Mouse (Mus musculus) left cerebral cortex, postnatal 25 days (tissue): ENCODE measurements at regions not wholly inside any gene's neighbourhood (a gene's known extent, or its start where the extent isn't known, plus 50 kb on each side); places are given as distances from the start of the nearest gene placed in this dataset.

Experiments
- DNase-seq, 2 experiments: peaks; one replicate each; pipeline ENCODE4 v3.0.0; 2022; ENCODE audit warnings: low spot score in 2 of 2, mixed read lengths in 1 of 2
- intact Hi-C: fragments of 180-260 bp; cut with DNase I; formaldehyde crosslinking; loops from one replicate; pipeline ENCODE4 v1.15.1; 2025

DNA sequence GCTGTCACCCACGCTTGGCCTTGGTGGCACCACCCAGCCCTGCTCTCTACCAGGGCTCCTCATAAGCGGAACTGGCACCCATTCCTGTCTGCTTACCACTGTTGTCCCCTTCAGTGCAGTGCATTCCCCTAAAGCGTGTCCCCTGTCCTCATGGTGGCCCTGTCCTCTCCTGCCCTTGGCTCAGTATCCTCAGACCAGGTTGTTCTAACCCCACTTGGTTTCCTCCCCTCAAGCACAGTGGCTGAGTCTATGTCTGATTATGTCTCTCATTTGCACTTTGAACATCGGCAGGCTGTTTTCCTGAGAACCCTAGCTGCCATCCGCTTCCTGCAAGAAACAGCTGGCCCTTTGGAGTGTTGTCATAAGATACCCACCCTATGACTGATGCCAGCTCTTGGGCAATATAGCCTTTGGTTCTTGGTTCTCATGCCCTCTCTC, 130.5 kb downstream of the Ndufa10 start:
- intact Hi-C loops = no loop called here
- DNase-seq = no peak

DNA sequence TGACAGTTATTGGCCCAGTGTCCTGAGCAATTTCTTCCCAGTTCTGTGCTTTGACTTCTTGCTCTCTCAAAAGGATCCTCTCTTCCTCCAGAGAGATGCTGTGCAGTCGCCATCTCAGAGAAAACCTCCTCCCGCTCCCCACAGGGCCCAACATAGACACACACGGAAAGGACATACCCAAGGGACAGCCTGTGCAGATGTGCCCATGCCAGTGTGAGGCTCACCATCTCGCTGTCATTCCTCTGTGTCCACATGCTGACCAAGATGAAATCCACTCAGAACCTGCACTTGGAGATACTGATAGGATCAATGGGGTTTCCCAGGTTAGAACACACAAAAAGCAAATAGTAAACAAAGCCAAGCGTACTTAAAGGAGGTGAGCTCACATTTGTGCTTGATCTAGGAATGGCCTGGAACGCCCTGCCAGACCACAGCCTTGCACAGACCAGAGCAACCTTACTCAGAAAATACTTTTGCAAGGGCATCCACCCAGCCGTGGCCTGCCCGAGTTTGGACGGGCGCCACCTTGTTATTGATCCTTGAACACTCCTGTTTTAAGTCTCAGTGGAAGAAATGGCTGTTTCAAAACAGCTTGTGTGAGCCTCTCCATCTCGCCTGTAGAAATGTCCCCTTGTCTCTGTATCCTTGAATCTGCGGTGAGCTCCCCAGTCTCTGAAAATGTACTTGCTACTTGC, 131.7 kb downstream of the Ndufa10 start:
- intact Hi-C loops = no loop called here
- DNase-seq = no peak

DNA sequence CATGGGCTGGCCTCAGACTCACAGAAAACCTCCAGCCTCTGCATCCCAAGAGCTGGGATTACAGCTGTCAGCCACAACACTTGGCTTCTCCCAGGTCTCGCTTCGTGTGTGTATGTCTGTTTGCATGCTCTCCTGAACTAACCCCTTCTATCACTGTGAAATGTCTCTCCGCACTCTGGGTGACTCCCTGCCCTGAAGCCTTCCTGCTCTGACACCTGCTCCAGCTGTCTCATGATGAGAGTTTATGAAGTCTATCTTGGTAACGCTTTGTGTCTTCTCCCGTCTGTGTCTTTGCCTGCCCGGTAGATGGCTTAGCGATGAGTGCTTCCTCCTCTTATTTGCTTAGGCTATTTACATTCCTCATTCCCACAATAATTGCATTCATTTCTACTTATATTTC, 133.0 kb downstream of the Ndufa10 start:
- intact Hi-C loops = no loop called here
- no peak for DNase-seq

DNA sequence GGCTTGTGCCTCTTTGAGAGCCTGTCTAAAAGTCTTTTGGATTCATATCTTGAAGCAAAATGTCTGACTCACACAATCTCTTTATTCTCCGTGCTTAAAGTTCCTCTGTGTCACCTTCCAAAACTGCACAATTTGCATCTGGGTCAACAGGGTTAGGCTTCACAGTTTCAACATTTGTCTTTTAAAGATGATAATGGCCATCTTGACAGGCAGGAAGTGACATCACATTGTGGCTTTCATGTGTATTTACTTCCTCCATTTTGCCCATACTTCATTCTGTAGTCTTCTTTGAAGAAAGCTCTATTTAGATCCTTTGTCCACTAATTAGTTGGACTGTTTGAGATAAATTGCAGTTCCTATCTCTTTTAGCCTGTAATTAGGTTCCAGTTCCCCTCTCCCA, 135.1 kb downstream of the Ndufa10 start:
- intact Hi-C loops = no loop called here
- DNase-seq = no peak

DNA sequence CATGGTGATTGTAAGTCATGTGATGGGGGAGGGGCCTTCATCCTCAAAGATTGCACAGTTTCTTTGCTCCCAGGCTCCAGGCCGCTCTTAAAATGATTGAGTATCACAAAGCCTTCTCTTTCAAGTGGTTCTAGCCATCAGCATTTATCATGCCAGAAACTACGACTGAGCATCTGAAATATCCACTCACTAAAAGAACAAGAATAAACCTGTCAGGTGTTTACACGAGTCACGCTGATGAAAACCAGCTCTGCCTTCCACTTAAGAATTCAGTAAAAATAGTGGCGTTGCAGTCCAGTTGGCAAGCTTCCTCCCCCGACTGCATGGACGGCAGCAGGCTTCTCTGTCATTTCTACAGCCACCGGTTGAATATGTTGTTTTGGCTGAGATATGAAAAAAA, 136.2 kb downstream of the Ndufa10 start:
- DNase-seq = no peak
- intact Hi-C loops = no loop called here

DNA sequence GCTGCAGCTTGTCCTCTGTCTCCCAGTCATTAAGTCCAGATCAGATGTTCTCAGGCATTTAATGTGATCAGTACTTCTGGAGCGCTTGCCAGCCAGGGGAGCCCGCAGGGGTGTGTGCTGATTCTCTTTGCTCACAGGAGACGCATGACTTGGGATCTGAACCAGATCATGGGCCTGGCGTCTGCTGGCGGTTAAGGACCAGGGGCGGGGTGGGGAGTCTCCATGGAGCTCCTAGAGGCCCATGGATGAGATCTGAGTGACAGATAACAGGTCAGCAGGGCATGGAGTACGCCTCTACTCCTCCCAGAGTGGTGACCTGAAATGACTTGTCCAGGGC, 136.7 kb upstream of the Hdac4 start:
- DNase-seq = no peak
- intact Hi-C loops = no loop called here

DNA sequence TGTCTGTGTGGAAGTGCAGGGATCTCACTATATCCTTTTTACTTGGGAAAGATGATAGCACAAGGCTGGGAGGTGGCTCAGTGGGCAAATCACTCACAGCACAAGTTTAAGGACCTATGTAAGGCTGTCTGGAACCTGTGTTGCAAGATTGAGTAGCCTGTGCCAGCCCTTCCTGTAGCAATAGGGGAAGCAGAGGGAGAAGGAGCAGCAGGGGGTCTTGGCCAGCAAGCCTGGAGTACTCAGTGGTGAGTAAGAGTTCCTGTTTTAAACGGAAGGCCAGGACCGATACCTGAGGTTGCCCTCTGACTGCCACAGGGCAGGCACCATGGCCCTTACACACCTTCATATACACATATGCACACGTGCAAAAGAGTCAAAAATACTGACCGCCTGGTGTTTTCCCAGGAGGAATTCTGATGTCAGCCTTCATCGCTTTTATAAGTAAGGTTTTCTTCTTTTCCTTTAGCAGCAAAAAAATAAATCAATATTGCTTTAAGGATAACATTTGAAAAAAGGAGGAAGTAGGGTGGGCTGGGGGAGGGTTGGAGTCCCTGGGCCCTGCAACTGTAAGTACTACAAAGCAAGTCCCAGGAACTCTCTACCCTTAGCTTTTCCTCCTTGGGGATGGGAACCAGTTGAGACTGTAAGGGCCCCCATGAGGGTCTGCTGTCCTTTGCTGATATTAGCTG, 136.2 kb upstream of the Hdac4 start:
- no peak for DNase-seq
- intact Hi-C loops = no loop called here

DNA sequence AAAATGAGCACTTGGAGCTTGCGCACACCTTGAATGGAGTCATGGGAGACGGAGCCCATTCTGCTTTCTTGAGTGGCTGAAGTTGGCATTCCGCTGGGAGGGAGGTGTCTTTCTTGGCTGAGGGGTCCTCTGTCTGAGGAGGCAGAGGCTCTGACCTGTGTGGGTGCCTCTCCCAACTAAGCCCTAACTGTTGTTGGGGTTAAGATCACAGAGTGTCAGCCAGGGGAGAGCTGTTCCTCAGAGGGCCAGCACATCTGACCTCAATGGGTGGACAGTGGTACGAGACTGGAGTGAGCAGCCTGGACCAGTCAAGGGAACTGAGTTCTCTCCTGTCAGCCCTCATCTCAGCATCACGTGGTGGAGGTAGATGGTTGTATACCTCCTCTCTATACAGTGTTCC, 134.7 kb upstream of the Hdac4 start:
- DNase-seq = no peak

DNA sequence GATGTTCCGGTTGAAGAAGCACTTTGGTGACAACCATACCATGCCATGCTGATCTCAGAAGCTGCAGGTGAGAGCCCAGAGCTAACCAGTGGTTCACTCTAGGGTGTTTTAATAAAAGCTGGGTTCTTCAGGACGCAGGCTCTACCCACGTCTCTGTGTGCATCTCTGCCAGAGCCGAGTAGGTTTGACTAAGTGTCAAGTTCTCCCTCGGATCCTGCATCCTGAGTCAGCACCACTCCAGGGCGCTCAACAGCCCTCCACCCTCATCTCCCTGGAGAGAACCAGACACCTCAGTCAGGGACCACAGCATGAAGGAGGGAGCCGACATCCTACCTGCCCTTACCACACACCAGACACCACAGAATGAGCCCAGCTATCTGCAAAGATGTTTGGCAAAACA, 134.0 kb upstream of the Hdac4 start:
- intact Hi-C loops = no loop called here
- DNase-seq = peak in 1 of 2 experiments; percentile 59

More for the DNA sequence above, 134.7 kb upstream of the Hdac4 start:
- intact Hi-C loops = no loop called here

DNA sequence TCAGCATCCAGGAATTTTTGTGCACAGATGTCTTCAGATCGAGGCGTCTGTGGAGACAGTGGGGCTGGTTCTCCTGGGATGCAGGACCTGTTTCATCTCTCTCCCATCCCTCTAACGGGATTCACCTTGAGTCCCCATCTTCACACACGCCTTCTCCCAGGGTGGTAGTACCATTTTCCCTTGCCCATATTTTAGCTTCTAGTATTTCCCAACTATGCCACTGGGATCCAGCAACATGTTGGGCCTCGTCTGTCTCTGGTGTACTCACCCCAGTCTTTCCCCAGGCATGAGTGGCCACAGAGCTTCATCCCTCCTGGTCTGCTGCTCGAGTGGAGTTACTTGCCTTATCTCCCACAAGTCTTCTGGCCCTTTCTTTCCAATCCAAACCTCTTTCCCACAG, 131.6 kb upstream of the Hdac4 start:
- no peak for DNase-seq
- intact Hi-C loops = no loop called here

DNA sequence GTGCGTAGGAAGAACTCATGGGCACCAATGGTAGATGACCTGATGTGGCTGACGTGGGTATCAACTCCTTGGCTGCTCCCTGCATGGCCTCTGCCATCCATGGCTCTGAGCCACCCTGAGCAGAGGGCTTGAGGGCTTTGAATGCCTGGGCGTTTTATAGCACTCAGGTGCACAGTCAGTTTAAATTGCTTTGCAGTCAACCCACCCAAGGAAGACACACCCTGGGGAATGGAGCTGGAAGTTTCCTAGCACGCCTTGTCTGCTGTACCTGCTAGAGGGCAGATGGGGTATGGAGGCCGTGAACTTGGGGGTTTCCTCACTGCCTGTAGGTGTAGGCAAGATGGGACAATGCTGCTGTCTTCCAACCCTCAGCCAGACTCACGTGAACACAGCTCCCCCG, 129.8 kb upstream of the Hdac4 start:
- intact Hi-C loops = no loop called here
- no peak for DNase-seq

DNA sequence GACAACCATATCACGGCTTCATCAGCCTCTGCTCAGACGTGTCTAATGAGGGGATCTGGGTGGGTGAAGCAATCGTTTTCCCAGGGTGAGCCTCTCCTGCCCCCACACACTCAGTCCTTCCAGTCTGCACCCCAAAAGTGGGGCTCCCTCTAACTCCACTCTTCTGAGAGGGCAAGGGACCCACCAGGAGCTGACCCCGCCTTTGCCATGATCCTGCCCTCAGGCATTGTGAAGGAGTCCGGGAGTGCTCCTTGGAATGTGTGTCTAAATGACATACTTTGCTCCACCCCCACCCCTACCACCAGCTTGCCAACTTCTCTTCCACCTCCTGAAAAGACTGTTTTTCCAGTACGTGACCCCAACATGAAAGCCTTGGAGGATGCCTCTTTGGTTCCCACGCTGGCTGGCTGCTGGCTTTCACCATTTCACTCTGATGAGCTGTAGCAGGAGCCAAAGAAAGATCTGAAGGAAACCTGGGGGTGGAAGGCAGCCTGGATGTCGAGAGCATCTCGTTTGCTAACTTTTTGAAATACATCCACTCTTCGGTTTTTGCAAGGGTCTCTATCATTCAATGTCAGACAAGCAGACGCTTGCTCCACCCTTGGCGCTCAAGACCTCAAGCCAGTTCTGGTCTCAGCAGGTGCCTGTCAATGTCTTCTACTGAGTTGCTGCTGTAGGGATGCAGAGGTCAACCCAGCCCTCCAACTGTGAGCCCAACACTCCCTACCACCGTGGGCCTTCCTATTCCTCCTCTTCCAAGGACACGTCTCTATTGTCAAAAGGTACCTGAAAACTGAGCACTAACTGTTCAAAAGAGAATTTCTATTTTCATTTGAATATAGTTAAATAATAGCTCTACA, 128.8 kb upstream of the Hdac4 start:
- intact Hi-C loops = no loop called here

DNA sequence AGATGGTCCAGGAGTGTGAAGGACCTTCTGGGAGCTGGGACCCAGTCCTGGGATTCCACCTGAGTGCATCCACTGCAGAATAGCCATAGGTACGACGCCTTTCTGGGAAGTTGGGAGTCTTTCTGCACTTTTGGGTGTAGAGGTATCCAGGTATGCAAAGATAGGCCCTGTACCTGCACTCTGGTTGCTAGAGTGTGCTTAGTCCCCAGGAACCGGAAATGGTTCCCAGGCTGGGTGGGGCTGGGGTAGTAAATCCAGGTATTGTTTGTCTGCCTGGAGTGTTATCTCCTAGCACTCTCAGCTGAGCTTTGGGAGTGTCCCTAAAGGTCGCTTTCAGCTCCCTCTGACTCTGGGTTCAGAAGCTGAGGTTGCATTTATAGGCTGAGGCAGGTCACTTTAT, 121.6 kb upstream of the Hdac4 start:
- intact Hi-C loops = no loop called here
- DNase-seq = no peak

More for the DNA sequence above, 128.8 kb upstream of the Hdac4 start:
- peak in 1 of 2 experiments; percentile 81 for DNase-seq

DNA sequence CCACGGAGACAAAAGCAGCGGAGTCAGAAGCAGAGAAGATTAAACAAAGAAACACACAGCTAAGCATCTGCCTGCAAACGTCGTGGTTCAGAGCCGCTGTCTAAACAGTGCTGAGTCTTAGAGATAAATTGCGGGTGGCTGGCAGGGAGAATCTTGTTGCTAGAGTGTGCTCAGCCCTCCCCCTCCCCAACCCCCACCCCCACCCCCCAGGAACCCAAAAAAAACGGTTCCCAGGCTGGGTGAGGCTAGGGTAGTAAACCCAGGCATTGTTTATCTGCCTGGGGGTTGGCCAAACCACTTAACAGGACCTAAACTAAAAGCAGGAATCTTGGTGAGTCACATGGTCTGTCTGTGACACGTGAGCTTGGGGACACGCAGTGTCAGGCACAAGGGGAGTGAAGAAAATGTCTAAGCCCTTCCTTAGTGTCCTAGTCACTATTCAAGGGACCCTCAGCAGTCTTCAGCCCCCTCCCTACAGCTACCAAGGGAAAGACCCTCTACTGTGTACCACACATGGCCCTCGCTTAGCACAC, 120.8 kb upstream of the Hdac4 start:
- intact Hi-C loops = no loop called here
- no peak for DNase-seq

DNA sequence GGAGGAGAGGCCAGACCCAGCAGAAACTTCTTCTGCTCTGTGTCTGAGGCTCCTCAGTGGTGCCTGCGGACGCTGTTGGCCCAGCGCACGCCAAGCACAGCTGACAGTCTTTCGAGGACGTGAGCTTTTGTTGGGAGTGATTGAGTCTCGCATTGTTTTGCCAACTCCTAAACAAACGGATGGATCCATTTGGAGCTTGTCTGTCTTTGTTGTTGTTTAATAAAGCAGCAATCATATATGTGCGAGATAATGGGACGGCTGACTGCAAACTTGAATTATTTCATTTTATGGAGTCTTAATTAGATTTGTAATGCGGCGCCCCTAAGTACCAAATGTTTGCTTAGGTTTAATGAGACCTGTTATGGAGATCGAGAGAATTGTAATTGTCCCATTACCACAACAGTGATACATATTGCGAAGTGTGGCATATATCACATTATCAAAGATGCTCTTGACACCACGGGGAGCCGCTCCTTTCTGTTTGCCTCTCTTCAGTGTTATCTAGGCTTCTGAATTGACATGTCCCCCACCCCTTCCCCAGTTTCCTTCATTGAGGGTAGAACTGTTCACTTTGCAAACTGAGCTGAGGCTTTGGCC, 117.6 kb upstream of the Hdac4 start:
- intact Hi-C loops = no loop called here
- no peak for DNase-seq

DNA sequence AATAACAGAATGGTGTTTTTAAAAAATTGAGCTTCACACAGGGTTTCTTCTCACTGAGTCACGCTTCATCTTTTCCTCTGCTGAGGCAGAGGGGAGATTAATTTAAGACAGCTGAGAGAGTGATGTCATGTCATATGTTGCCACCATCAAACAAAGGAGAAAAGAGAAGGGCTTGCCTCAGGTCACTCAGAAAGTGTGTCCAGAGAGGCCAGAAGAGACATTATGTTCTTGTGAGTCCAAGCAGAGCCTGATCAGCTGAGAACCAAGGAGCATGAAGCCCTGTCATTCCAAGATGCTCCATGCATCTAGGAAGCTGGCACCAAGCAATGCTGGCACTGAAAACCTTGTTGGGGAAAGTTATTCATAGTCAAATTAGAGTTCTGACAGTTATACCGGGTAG, 114.4 kb upstream of the Hdac4 start:
- intact Hi-C loops = loop anchor here (5.0 kb wide), 1 partner anchor 62 kb away; no protein-coding TSS in a partner anchor
- DNase-seq = peak; percentile 40 to 83

DNA sequence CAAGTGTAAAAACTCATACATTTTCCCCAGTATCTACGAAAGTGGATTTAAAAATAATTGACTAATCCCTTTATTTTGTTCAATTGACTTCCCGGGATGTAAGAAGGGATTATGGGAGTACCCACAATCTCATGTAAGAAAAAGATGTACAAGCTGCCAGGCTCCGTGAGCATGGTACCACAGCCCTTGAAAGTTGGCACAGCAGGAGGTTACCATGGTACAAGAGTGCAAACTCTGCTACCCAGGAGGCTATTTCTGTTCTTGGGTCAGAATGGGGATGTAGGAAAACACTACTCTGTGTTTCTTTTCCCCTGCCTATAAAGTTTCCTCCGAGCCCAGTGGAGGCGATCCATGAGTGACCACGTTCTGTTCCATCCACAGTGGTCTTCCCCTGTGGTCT, 113.9 kb upstream of the Hdac4 start:
- intact Hi-C loops = loop anchor here (5.0 kb wide), 1 partner anchor 63 kb away; no protein-coding TSS in a partner anchor
- DNase-seq = no peak

DNA sequence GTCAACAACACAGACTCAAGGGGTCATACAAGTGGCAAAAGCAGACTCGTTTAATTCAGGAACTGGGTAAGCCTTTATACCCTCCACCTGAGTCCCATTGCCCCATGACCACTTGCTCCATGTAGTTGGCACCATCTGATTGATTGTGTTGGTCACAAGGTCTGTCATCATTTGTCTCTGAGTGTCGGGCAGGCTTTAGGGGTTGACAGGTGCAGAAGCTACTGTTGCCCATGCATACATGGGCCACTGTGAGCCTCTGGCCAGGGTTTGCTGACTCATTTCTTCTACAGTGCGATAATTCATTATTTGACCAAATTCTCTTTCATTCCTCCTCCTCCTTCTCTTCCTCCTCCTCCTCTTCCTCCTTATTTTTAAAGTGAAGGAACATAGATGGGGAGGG, 113.0 kb upstream of the Hdac4 start:
- DNase-seq = no peak
- intact Hi-C loops = loop anchor here (5.0 kb wide), 1 partner anchor 64 kb away; no protein-coding TSS in a partner anchor

DNA sequence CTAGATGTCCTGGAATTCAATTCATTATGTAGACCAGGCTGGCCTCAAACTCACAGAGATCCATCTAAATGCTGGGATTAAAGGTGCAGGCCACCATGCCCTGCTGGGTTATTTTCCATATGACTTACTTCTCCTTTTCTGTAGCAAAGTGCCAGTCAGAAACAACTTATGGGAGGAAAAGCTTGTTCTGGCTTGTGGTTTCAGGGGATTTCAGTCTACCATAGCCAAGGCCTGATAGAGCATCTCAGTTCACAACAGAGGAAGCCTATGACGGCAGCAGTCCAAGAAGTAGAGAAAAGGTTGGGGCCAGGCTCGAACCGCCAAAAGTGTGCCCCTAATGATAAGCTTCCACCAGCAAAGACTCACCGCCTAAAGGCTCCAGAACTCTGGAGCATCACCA, 110.5 kb upstream of the Hdac4 start:
- intact Hi-C loops = loop anchor here (5.0 kb wide), 1 partner anchor 66 kb away; no protein-coding TSS in a partner anchor
- no peak for DNase-seq

DNA sequence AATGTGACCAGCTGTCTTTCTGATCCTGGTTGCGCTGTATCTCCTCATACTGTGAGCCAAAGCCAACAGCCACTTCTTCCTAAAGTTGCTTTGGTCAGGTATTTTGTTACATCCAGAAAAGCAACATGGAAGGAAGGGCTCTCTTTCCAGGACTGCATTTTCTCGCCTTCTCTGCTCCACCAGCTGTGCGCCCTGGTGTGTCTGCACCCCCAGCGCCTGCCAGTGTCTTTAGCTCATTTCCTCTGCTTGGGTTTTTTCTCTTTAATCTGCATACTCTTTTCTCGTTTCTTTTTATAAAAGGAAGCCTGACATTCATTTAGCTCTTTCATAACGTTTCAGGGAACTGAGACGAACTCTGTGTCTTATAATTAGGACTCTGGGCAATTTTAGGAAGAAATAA, 103.5 kb upstream of the Hdac4 start:
- intact Hi-C loops = loop anchor here (2.0 to 5.0 kb wide), 2 partner anchors 78 to 120 kb away; no protein-coding TSS in a partner anchor
- DNase-seq = peak; percentile 51 to 93
